Mouse (Mus musculus) limb, embryonic 13.5 days (tissue): ENCODE data around the gene Atp1a4. TPM values are rescaled to one million over a fixed set of nuclear protein-coding genes. Genes with fewer than 3 reads are reported as not detected.
A peak's percentile ranks its signal among the peaks of the same experiment; 100 is the strongest.

ENCODE experiments used
- ATAC-seq: fragments of 200-750 bp; cut with Nextera tagmentation; 2 replicates; pipeline ENCODE4 v1.8.0; 2017; ENCODE audit warnings: low read depth, moderate number of reproducible peaks, moderate TSS enrichment; ENCODE audit not compliant: low FRiP score
- H3K27ac ChIP-seq: fragments of 300-500 bp; sonication (generic); 2 replicates; pipeline ENCODE4 v1.5.1; 2015; ENCODE audit warnings: inconsistent platforms, mild to moderate bottlenecking, moderate library complexity
- H3K27me3 ChIP-seq: fragments of 300-500 bp; sonication (generic); 2 replicates; pipeline ENCODE4 v1.6.1; 2015; ENCODE audit warnings: mild to moderate bottlenecking, inconsistent platforms
- H3K36me3 ChIP-seq: fragments of 300-500 bp; sonication (generic); 2 replicates; pipeline ENCODE4 v1.6.1; 2015; ENCODE audit warnings: inconsistent platforms, mild to moderate bottlenecking, moderate library complexity
- H3K4me1 ChIP-seq: fragments of 300-500 bp; sonication (generic); 2 replicates; pipeline ENCODE4 v1.6.1; 2015; ENCODE audit warnings: inconsistent platforms
- H3K4me2 ChIP-seq: fragments of 300-500 bp; sonication (generic); replicated peaks from 2 replicates; pipeline ENCODE4 v1.6.1; 2015; ENCODE audit warnings: inconsistent platforms, mild to moderate bottlenecking, moderate library complexity
- H3K4me3 ChIP-seq: fragments of 300-500 bp; sonication (generic); 2 replicates; pipeline ENCODE4 v1.5.1; 2015; ENCODE audit warnings: moderate library complexity, mild to moderate bottlenecking, inconsistent platforms
- H3K9ac ChIP-seq: fragments of 300-500 bp; sonication (generic); 2 replicates; pipeline ENCODE4 v1.6.1; 2015; ENCODE audit warnings: mild to moderate bottlenecking, inconsistent platforms
- H3K9me3 ChIP-seq: fragments of 300-500 bp; sonication (generic); 2 replicates; pipeline ENCODE4 v1.6.1; 2016; ENCODE audit warnings: inconsistent platforms
- WGBS: fragments of 180-500 bp; shearing (Covaris S2); methylation state at CpG from one replicate; pipeline ENCODE4 v1.1.7; 2015; 5-methylcytosine and 5-hydroxymethylcytosine counted together
- polyA plus RNA-seq: library from polyadenylated mRNA; unstranded; fragments of >200 nt; fragmentation: Nextera tagmentation; extraction: Ambion mirVana; gene quantifications from 2 replicates; pipeline ENCODE4 v1.2.1, GENCODE M21; 2015

The Atp1a4 gene
- not detected in 2 replicates for polyA plus RNA-seq

DNA sequence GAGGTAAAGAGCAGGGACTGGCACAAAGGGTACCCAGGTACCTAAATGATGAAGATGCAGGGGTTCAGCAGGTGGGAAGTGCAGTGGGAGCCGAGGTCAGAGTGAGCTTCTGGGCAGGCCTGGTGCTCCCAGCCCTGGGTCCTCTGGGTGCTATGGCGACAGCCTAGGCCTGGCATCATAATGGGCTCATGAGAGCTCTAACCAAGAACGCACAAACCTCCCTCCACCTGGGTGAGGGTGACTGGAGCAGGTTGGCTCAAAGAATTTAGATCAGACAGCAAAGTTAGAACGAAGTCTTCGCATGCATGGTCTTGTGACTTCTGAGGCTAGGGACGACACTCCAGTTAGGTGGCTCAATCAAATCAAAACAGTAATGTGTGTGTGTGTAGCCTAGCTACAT lies at the start of gene Atp1a4:
Gene Atp1a4 (minus strand): TSS at position 101 of the 400 bp plus-strand sequence.
- no peak within 1 kb of the TSS for H3K27ac ChIP-seq
- no peak within 1 kb of the TSS for H3K9ac ChIP-seq
- H3K9me3 ChIP-seq: no peaks in the 10 kb centered on the region
- H3K36me3 ChIP-seq: no peaks in the 10 kb centered on the region
- 87% methylated on average over 6 of the region's 6 CpGs for WGBS
- no peak within 1 kb of the TSS for H3K4me3 ChIP-seq
- H3K27me3 ChIP-seq: no peaks in the 10 kb centered on the region
- H3K4me1 ChIP-seq: no peaks in the 10 kb centered on the region
- ATAC-seq: no peak
- H3K4me2 ChIP-seq: no peak within 1 kb of the TSS

DNA sequence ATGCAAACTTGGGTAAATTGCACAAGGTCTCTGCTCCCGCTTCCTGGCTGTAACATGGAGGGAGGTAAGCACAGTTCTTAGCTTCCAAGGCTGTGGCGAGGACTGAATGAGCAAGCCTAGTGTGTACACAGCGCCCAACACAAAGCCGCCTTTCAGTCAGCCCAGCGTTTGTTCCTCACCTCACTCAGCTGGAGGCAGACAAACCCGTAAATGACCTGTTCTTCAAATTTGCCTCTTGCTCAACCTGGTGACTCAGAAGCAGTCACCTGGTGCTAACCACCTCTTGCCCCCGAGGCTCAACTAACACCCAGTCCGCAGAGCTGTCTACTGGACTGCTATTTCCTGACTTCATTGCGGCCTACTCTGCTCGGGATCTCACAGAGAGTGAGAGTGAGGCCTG lies 49.7 kb upstream of the Atp1a4 start:
- Histone ChIP-seq H3K27ac (peak overlapping the region; percentile 79; the same call in 1 of the 2 replicates), H3K36me3 (no peaks in the 10 kb centered on the region), H3K27me3 (no peaks in the 10 kb centered on the region), H3K9ac (peak overlapping the region; percentile 19; the same call in 1 of the 2 replicates), H3K4me3 (no peak overlapping the region), H3K4me2 (no peak overlapping the region), H3K4me1 (peaks cover 44% of the 10 kb centered on the region), H3K9me3 (no peaks in the 10 kb centered on the region)
- 53% methylated on average over 10 of the region's 10 CpGs for WGBS
- ATAC-seq: no peak

DNA sequence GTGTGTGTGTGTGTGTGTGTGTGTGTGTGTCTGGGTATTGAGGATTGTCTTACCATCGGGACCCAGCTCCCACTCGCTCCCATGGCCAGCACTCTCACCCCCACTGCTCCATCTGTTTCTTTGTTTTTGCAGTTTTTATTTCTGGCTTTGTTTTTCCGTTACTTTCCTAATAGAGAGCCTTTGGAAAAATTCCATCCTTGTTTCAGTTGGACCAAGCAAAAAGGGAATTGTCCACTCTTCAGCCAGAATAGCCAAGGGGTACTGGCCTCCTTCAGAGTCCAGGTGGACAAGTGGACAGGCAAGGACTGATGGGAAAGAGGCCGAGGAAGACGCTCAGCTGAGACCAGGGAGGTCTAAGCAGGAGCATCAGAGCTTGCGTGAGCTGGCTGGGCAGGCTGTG lies 48.7 kb upstream of the Atp1a4 start:
- no peak for ATAC-seq
- H3K4me2 ChIP-seq: no peak overlapping the region
- H3K9ac ChIP-seq: no peak overlapping the region
- H3K9me3 ChIP-seq: no peaks in the 10 kb centered on the region
- no peak overlapping the region for H3K4me3 ChIP-seq
- WGBS: 84% methylated on average over 6 of the region's 6 CpGs
- H3K27me3 ChIP-seq: no peaks in the 10 kb centered on the region
- H3K36me3 ChIP-seq: no peaks in the 10 kb centered on the region
- H3K27ac ChIP-seq: 0 out of 2 replicates have a peak overlapping the region, but pooled peaks have one; percentile 39
- H3K4me1 ChIP-seq: peaks cover 51% of the 10 kb centered on the region

DNA sequence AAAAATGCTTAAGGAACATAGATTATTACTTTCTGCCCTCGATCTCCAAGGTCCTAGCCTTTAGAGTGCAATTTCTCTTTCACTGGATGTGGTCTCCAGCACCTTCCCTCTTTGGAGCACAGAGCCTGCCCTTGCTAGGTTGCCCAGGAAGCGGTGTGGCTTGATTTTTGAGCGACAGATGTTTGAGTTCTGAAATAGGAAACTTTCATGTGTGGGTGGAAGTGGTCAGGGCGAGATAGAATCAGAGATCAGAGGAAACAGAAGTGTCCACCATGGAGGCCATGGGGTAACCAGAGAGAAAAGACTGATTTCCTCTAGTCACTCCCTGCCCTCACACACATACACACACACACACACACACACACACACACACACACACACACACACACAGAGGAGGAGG lies 48.0 kb upstream of the Atp1a4 start:
- 73% methylated on average over 4 of the region's 4 CpGs for WGBS
- no peak overlapping the region for H3K4me3 ChIP-seq
- no peak overlapping the region; the same call in 1 of the 2 replicates for H3K27ac ChIP-seq
- no peak overlapping the region for H3K9ac ChIP-seq
- no peaks in the 10 kb centered on the region for H3K9me3 ChIP-seq
- no peaks in the 10 kb centered on the region for H3K27me3 ChIP-seq
- H3K36me3 ChIP-seq: no peaks in the 10 kb centered on the region
- H3K4me1 ChIP-seq: peaks cover 58% of the 10 kb centered on the region
- ATAC-seq: no peak
- H3K4me2 ChIP-seq: no peak overlapping the region

DNA sequence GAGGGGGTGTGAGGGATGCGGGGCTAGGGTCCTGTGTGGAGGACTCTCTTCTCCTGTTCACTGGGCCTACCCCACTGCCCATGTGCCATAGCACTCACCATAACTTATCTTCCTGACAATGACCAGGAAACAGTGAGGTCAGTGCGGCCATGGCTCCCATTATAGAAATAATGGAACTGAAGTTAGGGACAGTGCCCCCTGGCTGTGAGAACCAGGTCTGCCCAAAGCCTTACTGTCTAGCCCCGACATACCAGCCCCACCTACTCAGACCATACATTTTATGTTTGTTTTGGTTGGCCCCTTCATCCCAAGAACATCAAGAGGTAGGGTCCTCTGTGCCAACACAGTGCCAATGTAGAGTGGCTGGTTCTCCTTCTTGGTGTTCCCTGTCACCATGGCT lies 47.4 kb upstream of the Atp1a4 start:
- H3K9ac ChIP-seq: no peak overlapping the region
- H3K4me2 ChIP-seq: no peak overlapping the region
- H3K36me3 ChIP-seq: no peaks in the 10 kb centered on the region
- 77% methylated on average over 3 of the region's 3 CpGs for WGBS
- no peak overlapping the region for H3K27ac ChIP-seq
- no peak overlapping the region for H3K4me3 ChIP-seq
- no peaks in the 10 kb centered on the region for H3K9me3 ChIP-seq
- no peak for ATAC-seq
- peaks cover 58% of the 10 kb centered on the region for H3K4me1 ChIP-seq
- H3K27me3 ChIP-seq: no peaks in the 10 kb centered on the region

DNA sequence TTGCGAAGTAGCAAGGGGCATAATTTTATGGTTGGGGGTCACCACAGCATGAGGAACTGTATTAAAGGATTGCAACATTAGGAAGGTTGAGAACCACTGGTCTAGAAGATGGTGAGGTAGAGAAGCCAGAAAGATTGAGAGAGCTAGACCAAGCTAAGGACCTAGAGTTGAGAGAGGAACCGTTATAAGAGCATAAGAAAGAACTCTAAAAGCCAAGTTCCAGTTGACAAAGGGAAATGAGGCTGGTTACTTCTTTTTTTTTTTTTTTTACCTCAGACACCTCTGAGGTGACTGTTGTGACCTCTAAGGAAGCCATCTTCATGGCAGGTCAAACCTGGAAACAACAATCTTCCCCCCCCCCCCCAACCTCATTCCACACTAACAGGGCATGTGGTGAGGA lies 46.9 kb upstream of the Atp1a4 start:
- no peak overlapping the region for H3K9ac ChIP-seq
- peaks cover 58% of the 10 kb centered on the region for H3K4me1 ChIP-seq
- H3K4me3 ChIP-seq: no peak overlapping the region
- ATAC-seq: no peak
- H3K27me3 ChIP-seq: no peaks in the 10 kb centered on the region
- no peaks in the 10 kb centered on the region for H3K36me3 ChIP-seq
- 91% methylated on average over 2 of the region's 2 CpGs for WGBS
- H3K9me3 ChIP-seq: no peaks in the 10 kb centered on the region
- no peak overlapping the region for H3K27ac ChIP-seq
- no peak overlapping the region for H3K4me2 ChIP-seq

DNA sequence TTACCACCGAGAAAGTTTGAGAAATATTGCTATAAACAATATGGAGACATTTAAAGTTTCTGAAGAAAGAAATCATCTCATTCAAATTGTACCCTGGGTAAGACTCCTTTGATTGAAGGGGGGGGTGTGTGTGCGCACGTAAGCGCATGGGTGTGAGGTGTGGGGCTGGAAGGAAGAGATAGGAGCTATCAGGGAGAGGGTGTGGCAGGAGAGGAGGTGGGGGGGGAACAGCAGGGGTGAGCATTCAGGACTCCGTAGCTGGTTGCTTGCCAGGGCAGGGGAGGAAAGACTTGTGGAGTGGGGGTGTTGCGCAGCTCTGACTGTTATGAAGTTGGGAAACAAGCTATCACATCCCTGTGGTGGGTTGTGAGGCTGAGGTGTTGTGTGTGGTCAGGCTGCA lies 46.2 kb upstream of the Atp1a4 start:
- 68% methylated on average over 6 of the region's 6 CpGs for WGBS
- Histone ChIP-seq H3K4me1 (peaks cover 60% of the 10 kb centered on the region), H3K9ac (no peak overlapping the region), H3K9me3 (no peaks in the 10 kb centered on the region), H3K27me3 (no peaks in the 10 kb centered on the region), H3K4me2 (no peak overlapping the region), H3K4me3 (no peak overlapping the region), H3K36me3 (no peaks in the 10 kb centered on the region), H3K27ac (no peak overlapping the region)
- no peak for ATAC-seq

DNA sequence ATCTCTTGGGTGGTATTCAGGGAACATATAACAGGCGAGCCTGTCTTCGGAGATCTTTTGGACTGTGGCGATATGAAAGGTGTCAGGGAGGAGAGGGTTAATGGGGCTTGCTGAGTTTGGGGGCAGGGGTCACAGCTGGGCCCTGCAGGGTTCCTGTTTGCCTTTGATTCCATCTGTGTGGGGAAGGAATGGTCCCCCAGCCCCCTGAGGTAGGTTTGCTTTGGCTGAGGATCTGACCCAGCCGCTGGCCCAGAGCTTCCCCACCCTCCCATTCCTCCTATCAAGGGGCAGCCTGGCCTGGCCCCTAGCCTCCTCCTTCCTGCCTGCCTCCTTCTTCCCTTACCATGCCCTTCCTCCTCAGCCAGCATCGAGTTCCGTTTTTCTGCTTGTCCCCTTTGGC lies 44.6 kb upstream of the Atp1a4 start:
- H3K4me1 ChIP-seq: peaks cover 59% of the 10 kb centered on the region
- 11% methylated on average over 6 of the region's 6 CpGs for WGBS
- no peaks in the 10 kb centered on the region for H3K36me3 ChIP-seq
- H3K27me3 ChIP-seq: no peaks in the 10 kb centered on the region
- no peak for ATAC-seq
- no peak overlapping the region for H3K9ac ChIP-seq
- H3K9me3 ChIP-seq: no peaks in the 10 kb centered on the region
- peak overlapping the region; percentile 39; the same call in 1 of the 2 replicates for H3K27ac ChIP-seq
- no peak overlapping the region for H3K4me2 ChIP-seq
- no peak overlapping the region for H3K4me3 ChIP-seq

DNA sequence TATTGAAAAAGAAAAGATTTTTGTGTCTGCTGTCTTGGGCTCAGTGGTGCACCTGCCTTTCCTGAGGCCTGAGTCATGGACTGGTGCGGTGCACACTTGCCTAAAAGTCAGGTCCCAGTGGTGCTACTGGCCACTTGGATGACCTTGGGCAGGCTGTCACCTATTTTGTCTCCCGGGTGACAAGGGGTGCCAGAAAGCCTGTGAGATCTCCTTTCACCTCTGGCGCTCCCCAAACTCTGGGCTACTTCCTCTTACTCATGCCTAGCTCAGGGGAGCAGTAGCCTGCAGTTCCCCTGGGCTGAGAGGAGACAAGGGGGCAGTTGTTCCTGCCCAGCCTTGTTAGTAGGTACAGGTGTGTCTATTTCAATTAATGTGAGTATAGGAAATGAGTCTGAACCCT lies 44.1 kb upstream of the Atp1a4 start:
- 61% methylated on average over 3 of the region's 3 CpGs for WGBS
- ATAC-seq: no peak
- no peaks in the 10 kb centered on the region for H3K27me3 ChIP-seq

DNA sequence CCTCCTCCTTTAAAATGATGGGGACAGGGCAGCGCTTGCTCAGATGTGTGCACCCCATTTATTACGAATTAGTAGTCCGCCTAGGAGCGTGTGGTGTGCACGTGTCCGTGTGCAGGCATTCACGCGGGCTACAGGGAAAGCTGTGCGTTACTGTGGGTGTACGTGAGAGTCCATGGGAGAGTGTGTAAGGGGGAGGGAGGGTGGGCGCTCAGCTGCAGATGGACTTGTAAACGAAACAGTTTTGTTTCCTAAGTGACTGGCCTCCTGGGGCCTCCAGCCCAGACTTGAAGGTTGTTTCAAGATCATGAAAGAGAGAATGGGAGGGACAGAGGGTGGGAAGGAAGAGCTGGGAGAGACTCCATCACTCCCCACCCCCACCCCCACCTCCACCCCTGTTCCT lies 43.0 kb upstream of the Atp1a4 start:
- H3K27ac ChIP-seq: peak overlapping the region; percentile 39; the same call in 1 of the 2 replicates
- peak; percentile 41; the same call in 1 of the 2 replicates for ATAC-seq

More for the DNA sequence above, 44.1 kb upstream of the Atp1a4 start:
- Histone ChIP-seq H3K4me2 (no peak overlapping the region), H3K9me3 (no peaks in the 10 kb centered on the region), H3K36me3 (no peaks in the 10 kb centered on the region), H3K27ac (no peak overlapping the region), H3K9ac (no peak overlapping the region), H3K4me1 (peaks cover 62% of the 10 kb centered on the region), H3K4me3 (no peak overlapping the region)

DNA sequence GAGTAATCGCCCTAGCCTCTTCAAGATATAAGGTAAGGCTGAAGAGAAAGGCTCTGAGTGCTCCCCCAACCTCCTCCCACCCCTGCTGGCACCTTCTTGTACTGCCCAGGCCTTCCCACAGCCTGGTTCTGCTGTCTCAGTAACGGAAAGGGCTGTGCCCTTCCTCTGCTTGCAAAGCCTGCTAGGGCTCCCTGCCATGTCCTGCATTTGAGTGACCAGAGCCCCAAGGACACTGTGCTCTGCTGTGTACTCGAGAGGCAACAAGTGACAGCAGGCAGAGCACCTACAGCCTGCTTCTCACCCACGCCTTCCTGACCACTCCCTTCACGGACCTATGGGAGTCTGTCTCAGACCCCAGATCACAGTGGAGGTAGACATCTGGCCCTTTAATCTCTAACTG lies 42.0 kb upstream of the Atp1a4 start:
- Histone ChIP-seq H3K27me3 (no peaks in the 10 kb centered on the region), H3K4me1 (peaks cover 81% of the 10 kb centered on the region), H3K4me2 (no peak overlapping the region), H3K9ac (no peak overlapping the region), H3K9me3 (no peaks in the 10 kb centered on the region), H3K4me3 (no peak overlapping the region), H3K27ac (0 out of 2 replicates have a peak overlapping the region, but pooled peaks have one; percentile 28), H3K36me3 (no peaks in the 10 kb centered on the region)
- 66% methylated on average over 5 of the region's 5 CpGs for WGBS
- ATAC-seq: no peak

More for the DNA sequence above, 43.0 kb upstream of the Atp1a4 start:
- Histone ChIP-seq H3K9ac (no peak overlapping the region), H3K4me1 (peaks cover 72% of the 10 kb centered on the region), H3K4me2 (no peak overlapping the region), H3K9me3 (no peaks in the 10 kb centered on the region), H3K36me3 (no peaks in the 10 kb centered on the region), H3K4me3 (no peak overlapping the region), H3K27me3 (no peaks in the 10 kb centered on the region)
- 17% methylated on average over 12 of the region's 12 CpGs for WGBS

DNA sequence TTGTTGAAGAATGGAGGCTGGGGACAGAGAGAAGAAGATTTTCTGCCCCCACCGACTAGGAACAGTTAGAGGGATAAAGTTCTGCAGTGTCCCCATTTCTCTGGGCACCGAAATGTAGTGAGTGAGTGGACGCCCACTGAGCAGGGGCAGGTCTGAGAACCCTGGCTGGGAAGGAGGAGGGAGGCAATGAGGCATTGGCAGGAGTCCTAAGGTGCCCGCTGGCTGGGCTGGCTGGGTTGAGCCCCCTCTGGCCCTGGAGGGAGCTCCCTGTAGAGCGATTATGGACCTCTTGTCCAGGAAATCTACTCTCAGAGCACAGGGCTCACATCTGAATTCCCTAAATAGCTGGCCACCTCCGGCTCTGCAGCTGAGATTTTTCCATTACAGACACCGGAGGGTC lies 41.3 kb upstream of the Atp1a4 start:
- H3K9me3 ChIP-seq: no peaks in the 10 kb centered on the region
- H3K36me3 ChIP-seq: no peaks in the 10 kb centered on the region
- peaks cover 88% of the 10 kb centered on the region for H3K4me1 ChIP-seq
- no peaks in the 10 kb centered on the region for H3K27me3 ChIP-seq
- no peak overlapping the region for H3K4me2 ChIP-seq
- H3K27ac ChIP-seq: no peak overlapping the region
- no peak overlapping the region for H3K9ac ChIP-seq
- no peak overlapping the region for H3K4me3 ChIP-seq
- 58% methylated on average over 7 of the region's 7 CpGs for WGBS
- ATAC-seq: no peak
